Mouse (Mus musculus) macrophage (primary cell): ENCODE results near the gene Ankrd24. TPM values are rescaled to one million over a fixed set of nuclear protein-coding genes. Genes with fewer than 3 reads are reported as not detected.
A peak's percentile ranks its signal among the peaks of the same experiment; 100 is the strongest.

ENCODE experiments used
- H3K27ac ChIP-seq: fragments of 350-480 bp; formaldehyde crosslinking; 2 replicates; pipeline ENCODE4 v1.9.0; 2021
- H3K36me3 ChIP-seq: fragments of 350-480 bp; formaldehyde crosslinking; 2 replicates; pipeline ENCODE4 v1.9.0; 2021; ENCODE audit errors: inconsistent target
- H3K4me3 ChIP-seq: fragments of 350-480 bp; formaldehyde crosslinking; 2 replicates; pipeline ENCODE4 v1.9.0; 2021; ENCODE audit errors: inconsistent target
- H3K79me2 ChIP-seq: fragments of 350-480 bp; formaldehyde crosslinking; 2 replicates; pipeline ENCODE4 v1.9.0; 2021; ENCODE audit errors: inconsistent target
- WGBS: methylation state at CpG from one replicate; pipeline ENCODE4 v1.1.7; 2026; ENCODE audit warnings: inconsistent platforms; ENCODE audit not compliant: missing documents; 5-methylcytosine and 5-hydroxymethylcytosine counted together
- polyA plus RNA-seq: library from polyadenylated mRNA; stranded (reverse); fragments of 250-400 nt; gene quantifications from 3 replicates; pipeline ENCODE4 v1.2.4, GENCODE M21; 2018; ENCODE audit warnings: inconsistent platforms
- total RNA-seq, 78 experiments: library from RNA; depleted of rRNA; stranded (reverse); fragments of 250-400 nt; gene quantifications; 1 replicate in 9 of 78; 2 replicates in 24 of 78; 3 replicates in 43 of 78; 4 replicates in 2 of 78; pipeline ENCODE4 v1.2.4; 2018; ENCODE audit warnings: inconsistent platforms in 56 of 78

Gene Ankrd24
- 100 to 1,000 TPM in 5 of 26 experiments, 10 to 100 TPM in 21; 32.6 to 180 (median 71.2) TPM for total RNA-seq (2018; cell fraction: chromatin; rRNA removed)
- total RNA-seq (2018; cell fraction: cytosol; rRNA removed), result 10 to 100 TPM in 3 of 26 experiments, 1 to 10 TPM in 23; 5.2 to 12.7 (median 8.3) TPM
- 10 to 100 TPM; 21.8 to 89.8 (median 39.3) TPM for total RNA-seq (2018; cell fraction: nucleus; rRNA removed)
- polyA plus RNA-seq, result 10.3 to 12.0 TPM (median 11.5 TPM) in 3 replicates

- 93% methylated on average over 16 of the region's 16 CpGs for WGBS
- peak within 1 kb of the TSS; percentile 93 for H3K27ac ChIP-seq
- no peaks in the 10 kb centered on the region; the same call in 1 of the 2 replicates for H3K36me3 ChIP-seq
- H3K4me3 ChIP-seq, result peak within 1 kb of the TSS; percentile 81
- peaks cover 8% of the 10 kb centered on the region; the same call in 1 of the 2 replicates for H3K79me2 ChIP-seq
Observed at GRCm38 (mm10) chr10:81628390-81628789, at the start of gene Ankrd24. Gene Ankrd24, plus strand, starts transcription at chr10:81628540.

- 22% methylated on average over 4 of the region's 4 CpGs for WGBS
- Histone ChIP-seq H3K36me3 (no peaks in the 10 kb centered on the region), H3K27ac (no peak overlapping the region), H3K79me2 (no peaks in the 10 kb centered on the region), H3K4me3 (no peak overlapping the region)
Observed at GRCm38 (mm10) chr10:81579967-81580366, 48.4 kb upstream of the Ankrd24 start.

- WGBS, result 17% methylated on average over 21 of the region's 25 CpGs
- Histone ChIP-seq H3K79me2 (no peaks in the 10 kb centered on the region), H3K27ac (no peak overlapping the region), H3K36me3 (no peaks in the 10 kb centered on the region), H3K4me3 (no peak overlapping the region)
Observed at GRCm38 (mm10) chr10:81580441-81581070, 47.8 kb upstream of the Ankrd24 start.

- Histone ChIP-seq H3K27ac (no peak overlapping the region), H3K4me3 (no peak overlapping the region), H3K36me3 (no peaks in the 10 kb centered on the region), H3K79me2 (no peaks in the 10 kb centered on the region)
- 82% methylated on average over 6 of the region's 6 CpGs for WGBS
Observed at GRCm38 (mm10) chr10:81583347-81583746, 45.0 kb upstream of the Ankrd24 start.

GRCm38 (mm10) chr10:81588739-81589138 lies 39.6 kb upstream of the Ankrd24 start:
- 89% methylated on average over 7 of the region's 7 CpGs for WGBS
- H3K36me3 ChIP-seq, result no peaks in the 10 kb centered on the region

GRCm38 (mm10) chr10:81591846-81592245 lies 36.5 kb upstream of the Ankrd24 start:
- Histone ChIP-seq H3K36me3 (no peaks in the 10 kb centered on the region), H3K27ac (no peak overlapping the region)
- WGBS, result 82% methylated on average over 9 of the region's 9 CpGs

More at GRCm38 (mm10) chr10:81588739-81589138, 39.6 kb upstream of the Ankrd24 start:
- Histone ChIP-seq H3K27ac (no peak overlapping the region), H3K79me2 (no peaks in the 10 kb centered on the region), H3K4me3 (no peak overlapping the region)

GRCm38 (mm10) chr10:81592631-81593030 lies 35.7 kb upstream of the Ankrd24 start:
- H3K79me2 ChIP-seq, result no peaks in the 10 kb centered on the region
- 80% methylated on average over 7 of the region's 7 CpGs for WGBS
- H3K4me3 ChIP-seq, result no peak overlapping the region
- H3K27ac ChIP-seq, result no peak overlapping the region
- H3K36me3 ChIP-seq, result no peaks in the 10 kb centered on the region

More at GRCm38 (mm10) chr10:81591846-81592245, 36.5 kb upstream of the Ankrd24 start:
- H3K79me2 ChIP-seq, result no peaks in the 10 kb centered on the region
- no peak overlapping the region for H3K4me3 ChIP-seq

- 91% methylated on average over 4 of the region's 4 CpGs for WGBS
- no peak overlapping the region for H3K27ac ChIP-seq
- no peaks in the 10 kb centered on the region for H3K79me2 ChIP-seq
- no peaks in the 10 kb centered on the region for H3K36me3 ChIP-seq
- no peak overlapping the region for H3K4me3 ChIP-seq
Observed at GRCm38 (mm10) chr10:81593223-81593622, 35.1 kb upstream of the Ankrd24 start.

- Histone ChIP-seq H3K4me3 (no peak overlapping the region), H3K27ac (no peak overlapping the region), H3K79me2 (no peaks in the 10 kb centered on the region), H3K36me3 (no peaks in the 10 kb centered on the region)
- 94% methylated on average over 18 of the region's 18 CpGs for WGBS
Observed at GRCm38 (mm10) chr10:81593935-81594334, 34.4 kb upstream of the Ankrd24 start.

- no peaks in the 10 kb centered on the region for H3K79me2 ChIP-seq
- WGBS, result 77% methylated on average over 5 of the region's 5 CpGs
- no peak overlapping the region for H3K27ac ChIP-seq
- H3K36me3 ChIP-seq, result no peaks in the 10 kb centered on the region
- no peak overlapping the region for H3K4me3 ChIP-seq
Observed at GRCm38 (mm10) chr10:81595599-81595998, 32.7 kb upstream of the Ankrd24 start.

GRCm38 (mm10) chr10:81596611-81597010 lies 31.7 kb upstream of the Ankrd24 start:
- Histone ChIP-seq H3K27ac (no peak overlapping the region), H3K79me2 (no peaks in the 10 kb centered on the region), H3K4me3 (peak overlapping the region; percentile 25; the same call in 1 of the 2 replicates), H3K36me3 (no peaks in the 10 kb centered on the region)
- 44% methylated on average over 10 of the region's 10 CpGs for WGBS

GRCm38 (mm10) chr10:81597137-81597950 lies 31.0 kb upstream of the Ankrd24 start:
- no peaks in the 10 kb centered on the region for H3K36me3 ChIP-seq
- H3K4me3 ChIP-seq, result peak overlapping the region; percentile 25; the same call in 1 of the 2 replicates
- no peak overlapping the region for H3K27ac ChIP-seq
- 13% methylated on average over 12 of the region's 12 CpGs for WGBS
- no peaks in the 10 kb centered on the region for H3K79me2 ChIP-seq

GRCm38 (mm10) chr10:81598342-81598741 lies 30.0 kb upstream of the Ankrd24 start:
- no peak overlapping the region for H3K4me3 ChIP-seq
- 62% methylated on average over 3 of the region's 3 CpGs for WGBS
- H3K36me3 ChIP-seq, result no peaks in the 10 kb centered on the region
- no peak overlapping the region for H3K27ac ChIP-seq
- H3K79me2 ChIP-seq, result no peaks in the 10 kb centered on the region

- Histone ChIP-seq H3K4me3 (no peak overlapping the region), H3K27ac (no peak overlapping the region), H3K36me3 (no peaks in the 10 kb centered on the region), H3K79me2 (no peaks in the 10 kb centered on the region)
- 66% methylated on average over 6 of the region's 6 CpGs for WGBS
Observed at GRCm38 (mm10) chr10:81598871-81599270, 29.5 kb upstream of the Ankrd24 start.

GRCm38 (mm10) chr10:81599630-81600029 lies 28.7 kb upstream of the Ankrd24 start:
- WGBS, result 62% methylated on average over 5 of the region's 5 CpGs
- Histone ChIP-seq H3K36me3 (no peaks in the 10 kb centered on the region), H3K4me3 (no peak overlapping the region), H3K27ac (no peak overlapping the region), H3K79me2 (no peaks in the 10 kb centered on the region)
